Mouse (Mus musculus) embryo, embryonic 11 days (tissue): ENCODE results near the gene Gm48551.

Experiments
- DNase-seq: peaks from one replicate; pipeline ENCODE4 v3.0.0-alpha.2; 2015

Gm48551 gene

GRCm38 (mm10) chr10:81419111-81419928, 35.1 kb downstream of the Gm48551 start:
- no peak for DNase-seq

DNA sequence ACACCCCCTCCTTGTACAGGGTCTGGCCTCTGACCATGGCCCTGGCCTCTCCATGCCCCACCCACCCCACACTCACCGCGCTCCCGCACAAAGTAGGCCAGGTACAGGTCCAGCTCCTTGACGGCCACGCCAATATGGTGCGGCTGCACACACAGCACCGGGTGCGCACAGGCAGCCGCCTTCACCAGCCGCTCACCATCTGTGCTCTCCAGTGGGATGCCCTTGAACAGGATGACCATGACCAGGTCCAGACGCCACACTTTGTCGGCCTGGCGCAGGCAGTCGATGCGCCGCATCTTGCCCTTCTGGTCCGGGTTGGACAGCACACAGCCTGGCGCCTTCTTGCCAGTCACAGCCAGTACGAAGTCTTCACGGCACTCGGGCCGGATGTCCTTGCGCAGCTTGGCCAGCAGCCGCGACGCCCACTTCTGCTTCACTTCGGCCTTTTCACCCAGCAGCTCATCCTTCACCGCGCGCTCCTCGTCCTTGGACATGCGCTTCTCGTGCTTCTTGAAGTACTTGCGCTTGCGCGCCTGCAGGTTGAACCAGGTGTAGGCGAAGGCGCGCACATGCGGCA, 36.0 kb downstream of the Gm48551 start:
- no peak for DNase-seq

DNA sequence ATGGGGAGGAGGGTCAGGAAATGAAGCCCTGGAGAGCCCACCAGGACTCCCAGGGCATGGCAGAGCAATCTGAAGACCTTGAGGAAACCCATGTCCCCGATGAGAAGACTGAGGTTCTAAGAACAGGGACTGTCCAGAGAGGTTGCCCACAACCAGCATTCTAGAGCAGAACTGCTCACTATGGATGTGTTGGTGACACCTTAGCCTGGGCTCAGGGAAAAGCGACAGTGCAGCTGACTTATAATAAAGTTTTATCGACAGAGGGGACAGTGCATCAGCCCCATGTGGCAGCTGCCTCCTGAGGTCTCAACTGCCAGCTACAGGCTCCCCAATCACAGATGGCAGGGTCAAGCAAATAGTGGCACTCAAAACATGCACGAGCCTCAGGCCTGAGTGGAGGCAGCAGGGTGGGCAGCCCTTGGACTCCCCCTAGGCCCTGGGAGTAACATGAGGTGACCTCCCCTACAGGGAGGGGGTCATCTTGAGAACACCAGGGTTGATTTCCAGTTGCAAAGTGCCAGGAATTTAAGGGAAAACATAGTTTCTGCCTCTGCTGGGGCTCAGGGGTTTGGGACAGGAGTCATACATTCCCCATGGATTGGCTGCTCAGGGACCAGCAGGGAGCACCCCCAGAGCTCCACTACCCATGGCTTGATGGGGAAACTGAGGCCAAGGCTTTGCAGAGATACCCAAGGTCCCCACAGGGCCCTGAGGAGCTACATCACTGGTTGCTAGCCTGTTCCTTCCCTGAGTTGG, 37.0 kb downstream of the Gm48551 start:
- DNase-seq = no peak

DNA sequence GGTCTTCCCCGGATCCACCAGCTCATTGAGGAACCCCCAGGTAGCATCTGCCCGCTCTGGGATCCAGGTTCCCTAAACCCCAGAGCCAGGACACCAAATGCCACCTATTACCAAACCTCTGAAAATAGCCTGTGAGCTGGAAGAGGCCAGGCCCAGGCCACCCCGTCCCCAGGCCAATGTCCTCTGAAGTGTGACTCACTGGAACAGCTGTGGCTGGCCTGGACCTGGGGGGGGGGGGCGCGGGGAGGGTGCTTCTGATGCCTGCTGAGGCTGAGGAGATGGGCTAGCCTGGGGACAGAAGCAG, 37.5 kb downstream of the Gm48551 start:
- DNase-seq = no peak

GRCm38 (mm10) chr10:81422191-81422590, 37.9 kb downstream of the Gm48551 start:
- DNase-seq = no peak

DNA sequence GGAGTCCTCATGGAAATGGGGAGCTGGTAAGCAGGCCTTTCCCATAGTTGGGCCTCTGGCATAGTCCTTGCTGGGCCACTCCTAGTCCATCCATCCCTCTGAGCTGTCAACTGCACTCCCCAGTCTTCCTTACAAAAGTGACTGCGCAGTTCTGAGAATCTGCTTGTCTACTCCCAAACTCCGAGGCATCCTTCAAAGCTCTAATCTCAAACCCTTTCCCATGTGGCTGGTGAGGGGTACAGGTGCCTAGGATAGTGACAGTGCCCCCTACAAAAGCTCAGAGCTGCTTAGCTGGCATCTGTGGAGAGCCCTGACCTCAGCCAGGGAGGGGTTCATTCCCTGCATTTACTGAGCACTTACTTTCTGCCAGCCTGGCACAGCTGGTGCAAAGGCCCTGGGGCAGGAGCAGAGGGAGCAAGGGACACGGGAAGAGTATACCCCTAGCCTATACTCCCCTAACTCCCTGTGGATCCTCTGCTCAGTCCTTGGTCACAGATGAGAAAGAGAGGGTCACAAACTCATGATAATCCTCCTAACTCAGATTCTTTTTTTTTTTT, 38.5 kb downstream of the Gm48551 start:
- no peak for DNase-seq

DNA sequence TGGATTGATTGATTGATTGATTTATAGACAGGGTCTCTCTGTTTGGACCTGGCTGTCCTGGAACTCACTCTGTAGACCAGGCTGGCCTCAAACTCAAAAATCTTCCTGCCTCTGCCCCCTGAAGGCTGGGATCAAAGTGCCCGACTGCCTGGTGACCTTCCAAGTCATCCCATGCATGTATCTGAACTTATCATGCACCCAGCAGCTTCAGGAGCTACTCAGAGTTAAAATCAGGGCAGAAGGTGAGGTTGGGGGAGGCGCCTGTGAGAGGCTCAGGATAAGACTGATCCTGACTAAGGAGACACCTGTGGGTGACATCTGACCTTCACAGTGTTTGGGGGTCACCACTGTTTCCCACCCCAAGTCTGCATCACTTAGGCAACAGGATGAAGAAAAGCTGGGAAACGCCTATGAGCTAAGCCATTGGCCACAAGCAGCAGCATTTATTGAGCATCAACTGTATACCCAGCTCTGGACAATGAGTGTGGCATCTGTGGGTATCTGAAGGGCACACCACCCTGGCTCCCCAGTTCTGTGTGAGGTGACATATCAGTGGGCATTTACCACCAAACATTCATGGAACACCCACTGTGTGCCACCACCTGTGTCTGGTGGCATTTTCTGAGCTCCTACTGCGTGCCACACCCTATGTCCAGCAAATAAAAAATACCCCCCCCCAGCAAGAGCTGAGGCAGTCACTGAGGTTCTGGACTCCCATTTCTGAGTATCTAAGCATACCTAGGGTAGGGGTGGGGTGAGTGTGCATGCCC, 39.4 kb downstream of the Gm48551 start:
- DNase-seq = no peak

- DNase-seq = no peak
These were observed 40.2 kb downstream of the Gm48551 start for GRCm38 (mm10) chr10:81424246-81425051.

- DNase-seq = no peak
These were observed 41.1 kb downstream of the Gm48551 start for GRCm38 (mm10) chr10:81425236-81425850.

DNA sequence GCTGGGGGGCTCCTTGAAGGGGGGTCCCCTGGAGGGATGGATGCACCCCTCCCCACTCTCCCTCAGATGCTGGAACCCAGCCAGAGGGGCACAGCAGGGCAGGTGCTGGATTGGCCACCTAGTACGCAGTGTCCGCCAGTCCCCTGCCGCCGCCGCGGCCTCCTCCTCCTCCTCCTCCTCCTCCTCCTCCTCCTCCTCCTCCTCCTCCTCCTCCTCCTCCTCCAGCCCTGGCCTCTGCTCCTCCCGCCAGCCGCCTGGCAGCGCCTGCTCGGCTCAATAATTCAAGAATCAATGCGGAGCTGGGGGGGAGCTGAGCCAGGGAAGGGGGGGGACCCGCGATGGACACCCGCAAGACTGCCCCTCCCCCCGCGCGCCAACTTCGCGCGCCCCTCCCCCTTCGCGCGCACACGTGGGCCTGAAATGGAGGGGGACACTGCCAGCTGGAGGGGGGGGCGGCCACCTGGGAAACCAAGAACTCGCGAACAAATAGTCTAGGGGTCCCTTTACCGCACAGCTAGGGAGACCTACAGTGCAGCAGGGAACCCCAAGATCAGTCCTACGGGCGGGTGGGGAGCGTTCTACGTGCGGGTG, 41.9 kb downstream of the Gm48551 start:
- no peak for DNase-seq

DNA sequence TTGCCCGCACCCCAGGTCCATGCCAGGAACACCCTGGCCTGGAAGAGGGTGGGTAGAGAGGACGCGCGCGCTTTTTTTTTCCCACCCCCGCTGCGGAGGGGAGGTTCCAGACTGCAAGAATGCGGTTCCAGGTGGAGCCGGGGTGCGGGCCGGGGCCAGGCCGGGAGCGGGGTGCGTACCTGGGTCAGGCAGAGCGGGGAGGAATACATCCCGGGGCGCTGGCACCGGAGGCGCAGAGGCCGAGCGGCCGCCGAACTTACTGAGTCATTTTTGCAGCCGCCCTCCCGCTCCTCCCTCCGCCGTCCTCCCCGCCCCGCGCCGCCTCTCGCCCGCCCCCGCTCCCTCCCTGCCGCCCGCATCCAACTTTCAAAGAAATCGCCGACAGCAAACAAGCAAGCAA, 42.6 kb downstream of the Gm48551 start:
- DNase-seq = no peak

DNA sequence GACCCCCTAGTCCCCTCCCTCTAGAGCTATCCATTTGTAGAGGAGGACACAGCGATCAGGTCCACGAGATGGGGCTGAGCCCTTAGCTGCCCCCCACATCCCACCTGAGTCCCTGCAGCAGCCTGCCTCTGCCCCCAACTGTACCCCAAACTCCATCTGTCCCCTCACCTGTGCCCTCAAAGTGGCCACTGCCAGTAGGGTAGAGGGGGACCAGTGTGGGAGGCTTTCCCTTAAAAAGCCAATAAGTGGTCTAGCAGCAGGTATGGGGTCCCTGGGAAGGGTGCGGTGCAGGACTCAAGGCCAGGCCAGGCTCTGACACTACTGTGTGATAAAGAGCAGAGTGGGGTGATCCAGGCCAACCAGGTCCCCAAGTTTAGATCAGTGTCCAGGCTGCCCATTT, 43.1 kb downstream of the Gm48551 start:
- no peak for DNase-seq

DNA sequence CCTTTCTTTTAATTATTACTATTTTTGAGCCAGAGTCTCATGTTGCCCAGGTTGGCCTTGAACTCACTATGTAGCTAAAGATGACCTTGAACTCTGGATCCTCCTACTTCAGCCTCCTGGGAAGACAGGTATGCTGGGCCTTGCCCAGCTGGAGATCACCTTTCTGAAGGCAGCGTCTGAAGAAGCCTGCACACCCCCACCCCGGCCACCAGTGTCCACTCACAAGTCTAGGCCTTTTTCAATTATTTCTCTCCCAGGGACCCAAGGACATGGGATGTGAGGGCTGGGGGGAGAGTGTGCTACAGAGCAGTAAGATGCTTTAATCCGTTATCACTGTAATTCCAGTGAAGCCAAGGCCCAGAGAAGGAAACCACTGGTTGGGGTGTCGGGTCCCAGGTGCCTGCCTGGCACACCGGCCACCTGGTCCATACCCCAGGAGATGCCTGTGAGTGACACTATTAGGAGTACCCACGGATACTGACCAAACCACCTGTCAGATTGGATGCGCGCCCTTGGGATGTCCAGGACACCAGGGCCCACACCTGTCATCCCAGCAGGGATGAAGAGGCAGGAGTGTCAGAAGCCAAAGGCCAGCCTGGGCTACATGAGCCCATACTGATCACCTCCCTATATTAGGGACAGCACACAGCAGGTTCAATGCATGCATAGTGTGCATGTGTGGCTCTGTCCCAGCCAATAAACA, 43.7 kb downstream of the Gm48551 start:
- DNase-seq = no peak

- DNase-seq = no peak
These were observed 44.2 kb downstream of the Gm48551 start for GRCm38 (mm10) chr10:81428507-81428870.

- DNase-seq = no peak
These were observed 44.8 kb downstream of the Gm48551 start for GRCm38 (mm10) chr10:81429092-81429491.

GRCm38 (mm10) chr10:81429605-81430061, 45.4 kb downstream of the Gm48551 start:
- DNase-seq = peak; percentile 91

DNA sequence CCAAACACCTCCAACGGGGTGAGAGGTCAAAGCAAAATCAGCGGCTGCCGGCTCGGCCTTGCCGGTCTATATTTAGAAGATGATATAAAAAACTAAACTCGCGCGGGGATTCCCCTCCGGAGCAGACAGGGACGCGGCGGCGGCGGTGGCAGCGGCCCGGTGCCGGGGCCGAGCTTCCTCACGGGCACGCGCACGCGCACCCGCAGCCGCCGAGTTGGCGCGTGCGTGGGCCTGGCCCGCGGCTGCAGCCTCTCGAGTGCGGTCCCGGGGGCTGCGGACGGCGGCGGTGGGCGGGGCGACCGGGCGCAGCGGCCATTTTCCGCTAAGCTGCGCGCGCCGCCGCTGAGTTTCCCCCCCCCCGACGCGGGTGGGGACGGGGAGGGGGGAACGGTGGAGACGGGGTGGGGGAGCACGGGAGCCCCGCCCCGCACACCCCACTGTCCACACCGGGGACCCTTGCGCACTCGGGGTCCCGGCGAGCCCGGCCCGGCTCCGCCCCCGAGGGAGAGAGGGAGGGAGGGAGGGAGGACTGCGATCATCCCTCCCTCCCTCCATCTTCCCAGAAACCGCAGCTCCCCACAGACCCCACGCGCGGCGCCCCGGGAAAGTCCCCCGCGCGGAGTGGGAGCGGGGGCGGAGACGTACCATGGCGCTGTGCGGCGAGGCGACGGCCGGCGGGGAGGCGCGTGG, 46.0 kb downstream of the Gm48551 start:
- peak; percentile 87 for DNase-seq

DNA sequence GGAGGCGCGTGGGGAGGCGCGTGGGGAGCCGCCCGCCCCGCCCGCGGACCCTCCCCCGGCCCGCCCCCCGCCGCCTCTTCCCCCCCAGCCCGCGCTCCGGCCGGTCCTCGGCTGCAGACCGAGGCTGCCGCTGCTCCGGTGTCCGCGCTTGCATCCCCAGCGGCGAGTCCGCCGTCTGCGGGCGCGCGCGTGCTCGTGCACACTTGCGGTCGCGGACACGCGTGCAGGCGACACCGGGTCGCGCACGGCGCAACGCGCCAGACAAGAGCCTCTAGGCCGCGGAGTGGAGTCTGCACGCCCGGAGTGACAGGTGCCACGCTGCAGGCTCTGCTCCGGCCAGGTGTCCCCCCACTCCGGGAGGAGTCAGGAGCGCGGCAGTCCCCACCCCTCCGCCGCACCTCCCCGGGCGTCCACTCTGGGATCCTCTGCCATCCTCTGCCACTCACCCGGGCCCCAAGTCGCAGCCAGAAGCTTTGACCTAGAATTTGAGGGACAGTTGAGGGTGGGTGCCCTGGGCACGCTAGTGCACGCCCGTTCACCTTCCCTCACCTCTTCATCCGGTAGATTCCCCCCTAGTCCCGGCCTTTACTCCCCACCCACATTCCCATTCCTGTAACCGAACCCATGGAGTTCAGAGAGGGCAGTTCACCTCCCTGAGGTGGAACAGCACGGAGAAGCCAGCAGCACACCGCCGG, 46.7 kb downstream of the Gm48551 start:
- peak; percentile 66 for DNase-seq

- no peak for DNase-seq
These were observed 47.4 kb downstream of the Gm48551 start for GRCm38 (mm10) chr10:81431526-81432168.
